Mouse (Mus musculus) bone marrow macrophage, adult 2 months (primary cell): ENCODE results near the gene Aldh3b2.

Experiments used
- CTCF ChIP-seq: IDR thresholded peaks from 2 replicates; pipeline ENCODE4 v1.5.1; 2012; ENCODE audit warnings: low read depth, mild to moderate bottlenecking, low read length, moderate library complexity
- POLR2A ChIP-seq: IDR thresholded peaks from 2 replicates; pipeline ENCODE4 v1.6.1; 2012; ENCODE audit warnings: mild to moderate bottlenecking, low read depth, low read length, borderline replicate concordance

DNA sequence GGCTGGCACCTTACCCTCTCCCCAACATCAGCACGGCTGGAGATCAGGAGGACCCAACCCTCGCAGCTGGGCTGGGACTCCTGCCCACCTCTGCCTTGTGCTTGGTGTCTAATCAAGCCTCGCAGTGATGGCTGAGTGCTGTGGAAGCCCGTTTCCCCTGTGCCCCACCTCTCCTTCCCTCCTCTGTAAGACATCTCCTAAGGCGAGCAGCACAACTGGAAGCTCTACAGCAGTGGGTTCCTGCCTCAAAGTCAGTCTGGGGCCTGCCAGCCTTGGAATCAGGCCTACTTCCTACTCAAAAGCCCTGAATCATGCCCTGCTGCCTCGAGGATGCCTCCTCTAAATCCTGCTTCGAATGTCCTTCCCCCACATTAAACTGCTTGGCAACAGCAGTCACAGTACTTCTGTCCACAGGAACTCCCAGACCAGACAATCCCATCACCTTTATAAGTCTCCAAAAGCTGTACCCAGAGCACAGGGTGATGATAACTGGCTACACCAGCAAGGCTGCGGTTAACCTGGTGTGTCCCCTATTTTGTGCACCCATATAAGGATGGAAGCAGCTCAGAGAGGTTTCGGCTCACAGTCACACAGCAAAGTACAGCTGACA is 27.1 kb downstream of the Aldh3b2 start:
- TF ChIP-seq CTCF (no peak), POLR2A (no peak)
